ENCODE assay signal across 22 mouse cellular contexts in the genomic region with DNA sequence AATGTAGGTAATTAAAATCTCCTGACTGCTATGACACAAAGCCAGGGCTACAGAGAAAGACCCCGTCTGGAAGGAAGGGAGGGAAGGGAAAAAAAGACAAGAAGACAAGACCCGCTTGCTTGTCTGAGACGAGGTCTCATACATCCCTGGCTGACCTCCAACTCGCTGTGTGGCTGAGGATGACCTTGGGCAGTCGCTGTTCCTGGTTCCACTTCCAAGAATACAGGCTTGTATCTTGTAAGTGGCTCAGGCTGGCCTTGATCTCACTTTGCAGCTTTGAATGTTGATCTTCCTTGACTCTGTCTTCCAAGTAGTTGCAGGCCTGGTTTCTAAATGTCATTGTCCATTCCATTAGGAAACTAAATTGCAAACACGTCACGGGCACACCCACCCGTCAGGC.
"Had no signal": no experiment of that assay in that cellular context is flagged by ENCODE, and none has a peak within 500 bp of the region (broad histone marks: within the 10 kb centered on the region; RNA-seq: fewer than 3 reads in every experiment).

No protein-coding gene starts in this region.

- H3K9me3 ChIP-seq: limb, embryonic 12.5 days; limb, embryonic 15.5 days; lung, embryonic 15.5 days; megakaryocyte, embryonic 14.5 days; midbrain, embryonic 10.5 days; midbrain, embryonic 13.5 days; neural tube, embryonic 13.5 days had no signal

- H3K27me3 ChIP-seq: limb, embryonic 12.5 days; limb, embryonic 15.5 days; lung, embryonic 15.5 days; megakaryocyte, embryonic 14.5 days; midbrain, embryonic 13.5 days; neural tube, embryonic 13.5 days had no signal

- DNase-seq: kidney, adult 2 months; kidney, postnatal 10 days; kidney, postnatal 36 days; left cerebral cortex, postnatal 4 days; liver, postnatal 0 days; lung, postnatal 10 days; lung, postnatal 36 days; thymus, adult 18-20 months; thymus, postnatal 36 days had no signal

- H3K27ac ChIP-seq: limb, embryonic 12.5 days; limb, embryonic 15.5 days; liver, embryonic 14.5 days; lung, embryonic 15.5 days; midbrain, embryonic 10.5 days; midbrain, embryonic 13.5 days; neural tube, embryonic 13.5 days; stomach, postnatal 0 days had no signal

- H3K4me1 ChIP-seq: limb, embryonic 12.5 days; limb, embryonic 15.5 days; lung, embryonic 15.5 days; megakaryocyte, embryonic 14.5 days; midbrain, embryonic 10.5 days; midbrain, embryonic 13.5 days; neural tube, embryonic 13.5 days had no signal

- H3K4me2 ChIP-seq: limb, embryonic 12.5 days; limb, embryonic 15.5 days; liver, embryonic 11.5 days; lung, embryonic 15.5 days; midbrain, embryonic 13.5 days; neural tube, embryonic 13.5 days had no signal

- H3K9ac ChIP-seq: limb, embryonic 12.5 days; limb, embryonic 15.5 days; liver, embryonic 14.5 days; liver, postnatal 0 days; lung, embryonic 15.5 days; midbrain, embryonic 13.5 days; neural tube, embryonic 13.5 days had no signal

- H3K4me3 ChIP-seq: limb, embryonic 12.5 days; limb, embryonic 15.5 days; lung, embryonic 15.5 days; megakaryocyte, embryonic 14.5 days; midbrain, embryonic 10.5 days; midbrain, embryonic 13.5 days; myocyte; neural tube, embryonic 13.5 days had no signal

- ATAC-seq: intestine, postnatal 0 days; liver, postnatal 0 days; midbrain, embryonic 13.5 days; midbrain, embryonic 16.5 days had no signal
